Mouse (Mus musculus): ENCODE data around the gene Camkmt.

DNA sequence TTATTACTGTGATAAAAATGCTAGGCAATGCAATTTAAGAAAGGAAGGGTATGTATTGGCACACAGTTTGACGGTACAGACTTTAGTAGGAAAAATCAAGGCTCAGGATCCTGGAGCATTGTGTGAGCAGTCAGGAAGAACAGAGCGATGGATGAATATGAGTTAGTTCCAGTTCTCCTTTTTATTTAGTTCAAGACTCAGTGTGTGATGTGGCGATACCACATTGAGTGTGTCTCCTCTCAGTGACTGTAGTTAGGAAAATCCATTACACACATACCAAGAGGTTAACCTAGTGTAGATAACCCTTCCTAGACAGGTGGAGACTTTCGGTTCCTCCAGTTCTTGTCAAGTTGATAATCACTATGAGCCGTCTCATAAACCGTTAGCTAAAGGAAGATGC lies 1.4 kb downstream of the Camkmt start:
- TF ChIP-seq POLR2A (IDR thresholded peaks at IDR 0.05; ENCODE audit: low read depth, low read length) (no peak), CTCF (conservative IDR thresholded peaks at IDR 0.05; ENCODE audit: insufficient read depth, insufficient read length, low read depth, low read length) (no peak)
